Mouse (Mus musculus) c-Kit-positive CD71-positive TER-119-negative erythroid progenitor cells, embryonic 14.5 days (primary cell): Measurements from ENCODE around the gene Ehmt1.

Experiments
- DNase-seq: peaks from one replicate; pipeline ENCODE4 v3.0.0-alpha.2; 2013; ENCODE audit warnings: low read depth

The Ehmt1 gene

DNA sequence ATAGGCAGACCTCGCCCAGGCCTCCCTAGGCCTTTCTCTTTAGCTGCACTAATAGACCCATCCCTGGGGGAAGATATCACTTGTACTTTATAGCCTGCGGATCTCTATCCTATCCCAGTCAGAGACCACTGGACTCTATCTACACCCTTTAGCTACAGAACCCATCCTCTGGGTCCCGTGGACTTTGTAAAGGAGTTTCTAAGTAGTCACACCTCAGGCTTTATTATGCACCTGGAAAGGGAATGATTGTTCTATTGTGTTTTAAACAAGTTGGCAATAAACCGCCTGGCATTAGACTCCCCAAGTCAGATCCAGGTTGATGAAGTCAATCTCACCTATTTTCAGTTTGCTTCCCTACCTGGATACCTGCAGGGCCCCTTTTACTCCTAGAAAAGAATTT lies 7.2 kb downstream of the Ehmt1 start:
- no peak for DNase-seq

- DNase-seq: no peak
These were observed 8.9 kb downstream of the Ehmt1 start for GRCm38 (mm10) chr2:24910481-24910880.

DNA sequence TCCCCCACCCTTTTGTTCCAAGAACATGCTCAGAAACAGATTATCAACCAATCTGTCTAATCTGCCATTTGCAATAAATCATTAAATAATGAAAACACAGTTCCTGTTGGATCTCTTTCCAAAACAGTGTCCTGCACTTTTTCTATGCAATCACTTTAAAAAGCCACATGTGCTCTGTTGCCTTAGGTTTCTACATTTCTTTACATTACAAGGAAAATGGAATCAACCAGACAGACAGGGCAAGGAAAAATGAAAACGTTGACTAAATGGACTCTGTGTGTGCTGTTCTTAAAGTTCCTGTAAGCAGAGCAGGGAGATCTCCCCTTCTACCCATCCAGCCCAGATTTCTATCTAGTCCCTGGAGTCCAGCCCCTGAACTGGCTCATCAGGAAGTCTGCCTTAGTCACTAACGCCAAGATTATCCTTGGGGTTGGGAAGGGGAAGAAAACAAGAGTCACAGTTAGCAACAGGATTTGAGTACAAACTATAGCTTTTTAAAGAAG lies 13.7 kb downstream of the Ehmt1 start:
- DNase-seq: no peak

DNA sequence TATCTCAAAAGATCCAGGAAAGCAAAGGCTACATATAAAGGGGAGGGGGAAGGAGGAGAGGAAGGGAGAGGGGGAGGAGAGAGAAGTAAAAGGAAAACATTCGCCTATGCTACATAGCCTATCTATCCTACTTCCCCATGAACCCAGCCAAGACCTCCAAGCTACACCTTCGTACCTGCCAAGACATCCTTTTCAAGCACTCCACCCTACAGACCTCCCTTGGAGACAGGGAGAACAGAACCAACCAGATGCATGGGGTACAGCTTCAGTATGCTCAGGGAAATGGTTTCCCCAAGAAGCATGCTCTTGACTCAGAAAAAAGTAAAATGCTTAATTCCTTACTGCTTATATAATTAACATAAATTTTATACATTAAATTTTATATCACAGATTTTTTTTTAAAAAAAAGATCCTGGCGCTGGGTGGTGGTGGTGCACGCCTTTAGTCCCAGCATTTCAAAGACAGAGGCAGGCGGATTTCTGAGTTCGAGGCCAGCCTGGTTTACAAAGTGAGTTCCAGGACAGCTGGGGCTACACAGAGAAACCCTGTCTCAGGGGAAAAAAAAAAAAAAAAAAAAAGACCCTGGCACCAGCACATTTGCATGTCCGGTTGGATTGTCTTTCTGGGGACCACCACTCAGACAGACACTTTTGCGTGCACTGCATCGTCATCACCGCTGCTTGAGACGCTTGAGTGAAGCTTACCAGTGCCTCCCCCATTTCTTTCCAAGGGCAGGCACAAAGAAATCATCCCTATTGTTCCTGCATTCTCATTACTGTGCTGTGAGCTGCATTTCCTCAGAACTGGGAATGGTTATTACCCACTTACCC lies 14.4 kb downstream of the Ehmt1 start:
- DNase-seq: no peak

DNA sequence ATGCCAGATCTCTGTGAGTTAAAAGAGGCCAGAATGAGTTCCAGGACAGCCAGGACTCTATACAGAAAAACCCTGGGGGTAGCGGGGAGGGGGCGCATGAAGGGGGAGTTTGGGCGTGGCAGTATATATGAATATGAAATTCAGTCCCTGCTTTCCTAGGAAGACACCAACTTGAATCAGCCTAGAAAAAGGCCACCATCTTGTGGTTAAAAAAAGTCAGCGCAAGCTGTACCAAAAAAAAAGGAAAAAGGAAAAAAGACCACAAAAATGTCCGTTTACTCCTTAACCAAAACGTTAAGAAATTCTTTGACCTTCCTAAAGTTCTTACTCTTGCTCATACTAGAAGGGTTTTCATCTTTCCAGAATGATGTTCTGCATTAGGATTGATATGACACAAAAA lies 16.4 kb downstream of the Ehmt1 start:
- no peak for DNase-seq

DNA sequence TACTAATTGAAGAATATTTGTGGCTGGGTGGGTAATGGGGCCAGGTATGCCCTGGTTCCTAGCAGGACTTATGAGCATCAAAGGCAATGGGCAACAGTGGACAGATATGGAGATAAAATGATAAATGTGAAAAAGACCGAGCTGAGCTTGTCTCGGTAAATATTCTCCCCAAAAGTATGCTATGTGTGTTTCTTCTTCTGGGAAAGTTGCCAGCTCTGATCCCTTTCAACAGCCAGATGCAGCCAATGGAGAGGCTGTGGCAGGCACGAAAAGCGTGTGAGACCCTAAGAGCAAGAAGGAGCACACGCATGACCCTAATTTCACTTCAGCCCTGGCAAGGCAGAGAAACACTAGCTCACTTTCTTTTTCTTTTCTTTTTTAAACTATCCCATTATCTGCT lies 18.4 kb downstream of the Ehmt1 start:
- no peak for DNase-seq

- no peak for DNase-seq
These were observed 20.1 kb downstream of the Ehmt1 start for GRCm38 (mm10) chr2:24899292-24899691.

- no peak for DNase-seq
These were observed 22.7 kb downstream of the Ehmt1 start for GRCm38 (mm10) chr2:24896761-24897160.

GRCm38 (mm10) chr2:24894211-24894610 lies 25.2 kb downstream of the Ehmt1 start:
- DNase-seq: no peak

DNA sequence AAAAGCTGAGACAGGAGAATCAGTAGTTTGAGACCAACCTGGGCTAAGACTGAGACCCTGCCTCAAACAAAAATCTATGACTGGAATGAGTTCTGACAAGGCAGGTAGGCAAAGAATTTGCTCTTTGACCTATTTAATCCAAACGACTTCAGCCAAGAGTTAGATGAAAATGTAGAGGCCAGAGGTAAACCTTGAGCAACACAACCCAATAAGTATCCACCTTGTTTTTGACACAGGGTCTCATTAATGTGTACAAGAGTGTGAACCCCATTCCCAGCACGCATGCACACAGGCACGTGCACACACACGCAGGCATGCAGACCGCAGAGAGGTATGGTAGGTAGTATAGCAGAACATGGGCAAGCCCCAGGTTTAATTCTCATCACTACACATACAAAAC lies 27.1 kb downstream of the Ehmt1 start:
- no peak for DNase-seq

DNA sequence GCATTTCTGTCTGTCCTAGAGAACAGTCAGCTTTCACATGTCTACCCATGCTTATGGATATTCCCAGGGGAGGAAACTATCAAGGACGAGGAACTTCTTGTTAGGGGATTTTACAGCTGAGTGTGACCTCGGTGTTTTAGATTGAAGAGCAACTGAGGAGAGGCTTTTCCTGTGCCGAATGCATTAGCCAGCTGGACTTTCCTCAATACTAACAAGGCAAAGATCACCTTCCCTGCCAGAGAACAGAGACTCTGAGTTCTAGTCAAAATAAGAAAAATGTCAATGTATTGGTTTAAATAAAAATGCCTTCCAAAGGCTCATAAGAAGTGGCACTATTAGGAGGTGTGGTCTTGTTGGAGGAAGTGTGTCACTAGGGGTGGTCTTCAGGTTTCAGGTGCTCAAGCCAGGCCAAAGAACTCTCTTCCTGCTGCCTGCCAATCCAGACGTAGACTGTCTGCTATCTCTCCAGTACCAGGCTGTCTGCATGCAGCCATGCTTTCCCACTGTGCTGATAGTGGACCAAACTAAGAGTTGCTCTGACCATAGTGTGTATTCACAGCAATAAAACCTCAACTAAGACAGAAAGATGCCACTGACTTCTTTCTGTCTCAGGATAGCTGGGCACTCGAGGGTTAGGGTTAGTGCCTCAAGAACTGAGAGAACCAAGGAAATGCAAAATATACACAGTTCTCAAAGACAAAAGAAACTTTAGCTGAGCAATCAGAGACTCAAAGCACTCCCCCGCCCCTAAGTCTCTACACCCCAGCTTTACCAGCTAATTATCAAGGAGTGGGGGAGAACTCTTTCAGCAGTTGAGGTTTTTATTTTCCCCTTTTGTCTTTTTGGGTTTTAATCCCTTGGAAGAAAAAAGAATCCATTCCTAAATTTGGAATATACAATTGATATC lies 28.6 kb downstream of the Ehmt1 start:
- DNase-seq: peak; percentile 38

GRCm38 (mm10) chr2:24888895-24889294 lies 30.5 kb downstream of the Ehmt1 start:
- DNase-seq: peak; percentile 52

DNA sequence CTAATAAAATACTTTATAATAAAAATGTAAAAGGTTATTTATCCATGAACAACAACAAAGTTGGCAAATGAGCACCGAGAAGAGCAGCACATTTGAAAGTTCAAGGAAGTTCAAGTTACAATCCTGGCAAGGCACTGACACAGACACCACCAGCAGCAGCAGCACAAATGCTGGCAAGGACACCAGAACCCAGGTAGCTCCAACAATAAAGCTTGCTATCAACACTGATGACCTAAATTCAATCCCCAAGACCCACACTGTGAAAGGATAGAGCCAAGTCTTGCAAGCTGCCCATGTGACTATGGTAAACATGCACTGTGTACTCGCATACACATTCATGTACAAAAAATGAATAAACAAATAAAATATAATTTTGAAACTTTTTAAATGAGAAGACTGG lies 38.7 kb downstream of the Ehmt1 start:
- no peak for DNase-seq

- no peak for DNase-seq
These were observed 48.5 kb downstream of the Ehmt1 start for GRCm38 (mm10) chr2:24870952-24871351.

GRCm38 (mm10) chr2:24863010-24863409 lies 56.4 kb downstream of the Ehmt1 start:
- peak; percentile 10 for DNase-seq

DNA sequence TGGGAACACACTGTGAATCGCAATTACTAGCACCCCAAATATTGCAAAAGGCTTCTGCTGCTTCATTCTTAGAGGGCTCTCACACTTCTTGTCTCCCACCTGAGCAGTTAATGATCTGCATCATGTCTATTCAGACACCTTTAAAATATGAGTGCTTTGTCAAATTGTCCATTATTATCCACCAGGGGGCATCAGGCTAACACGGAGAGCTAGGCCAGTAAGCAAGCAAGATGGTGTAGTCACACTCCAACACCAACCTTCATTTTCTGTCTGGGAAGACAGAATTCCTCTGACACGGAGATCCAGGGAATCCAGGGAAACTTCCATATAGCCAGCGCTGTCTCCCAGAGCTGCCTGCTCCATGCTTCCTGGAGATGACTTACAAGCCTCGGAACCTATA lies 67.0 kb downstream of the Ehmt1 start:
- DNase-seq: peak; percentile 28

- DNase-seq: no peak
These were observed 72.9 kb downstream of the Ehmt1 start for GRCm38 (mm10) chr2:24846557-24846956.

- DNase-seq: no peak
These were observed 74.2 kb downstream of the Ehmt1 start for GRCm38 (mm10) chr2:24845256-24845655.

- no peak for DNase-seq
These were observed 88.8 kb downstream of the Ehmt1 start for GRCm38 (mm10) chr2:24830614-24831013.

DNA sequence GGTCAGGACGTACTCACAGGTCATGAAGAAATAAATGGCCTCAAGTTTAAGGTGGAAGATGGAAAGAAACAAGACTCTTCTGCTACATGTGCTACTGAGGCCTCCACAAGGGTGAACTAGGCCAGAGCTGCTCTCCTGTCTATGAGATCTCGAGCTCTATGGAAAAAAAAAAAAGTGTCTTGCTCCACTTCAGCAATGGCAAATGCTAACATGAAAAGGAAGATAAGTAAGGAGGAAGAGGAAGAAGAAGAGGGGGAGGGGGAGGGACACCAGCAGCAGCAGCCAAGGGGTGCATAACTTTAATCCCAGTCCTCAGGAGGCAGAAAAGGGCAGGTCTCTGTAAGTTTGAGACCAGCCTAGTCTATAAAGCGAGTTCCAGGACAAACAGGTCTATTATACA lies 109.7 kb downstream of the Ehmt1 start:
- DNase-seq: no peak

DNA sequence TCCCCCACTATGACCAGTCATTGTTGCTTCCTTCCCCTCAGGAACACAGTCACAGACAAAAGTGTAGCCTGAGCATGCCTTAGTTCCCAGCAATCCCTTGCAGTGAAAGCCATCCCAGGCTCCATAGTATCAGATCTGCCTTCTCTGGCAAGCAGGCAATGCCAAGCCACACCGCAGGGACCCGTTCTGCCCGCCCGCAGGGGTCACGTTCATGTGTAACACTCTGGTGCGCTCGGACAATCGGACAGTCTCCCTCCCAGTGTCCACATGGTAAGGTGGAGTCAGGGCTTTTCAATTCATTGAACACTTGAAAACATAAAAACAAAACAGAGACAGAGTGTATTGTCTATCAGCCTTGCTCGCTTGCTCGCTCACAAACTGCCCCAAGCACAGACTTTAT lies 111.7 kb downstream of the Ehmt1 start:
- DNase-seq: no peak

DNA sequence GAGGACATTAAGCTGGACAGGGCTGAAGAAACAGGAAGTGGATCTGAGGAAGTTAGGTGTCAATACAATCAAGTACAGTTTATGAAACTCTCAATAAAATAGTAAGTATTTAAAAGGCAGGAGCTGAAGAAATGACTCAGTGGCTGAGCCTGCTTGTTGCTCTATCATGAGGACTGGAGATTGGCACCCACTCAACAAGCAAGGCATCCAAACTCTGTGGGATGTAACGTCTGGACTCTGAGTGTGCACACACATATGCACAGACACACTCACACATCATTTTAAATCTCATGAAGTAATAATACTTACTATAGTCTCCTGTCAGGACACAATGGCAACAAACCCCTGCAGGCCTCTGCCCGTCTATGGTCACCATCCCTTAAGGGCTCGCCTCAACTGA lies 112.4 kb downstream of the Ehmt1 start:
- DNase-seq: no peak

DNA sequence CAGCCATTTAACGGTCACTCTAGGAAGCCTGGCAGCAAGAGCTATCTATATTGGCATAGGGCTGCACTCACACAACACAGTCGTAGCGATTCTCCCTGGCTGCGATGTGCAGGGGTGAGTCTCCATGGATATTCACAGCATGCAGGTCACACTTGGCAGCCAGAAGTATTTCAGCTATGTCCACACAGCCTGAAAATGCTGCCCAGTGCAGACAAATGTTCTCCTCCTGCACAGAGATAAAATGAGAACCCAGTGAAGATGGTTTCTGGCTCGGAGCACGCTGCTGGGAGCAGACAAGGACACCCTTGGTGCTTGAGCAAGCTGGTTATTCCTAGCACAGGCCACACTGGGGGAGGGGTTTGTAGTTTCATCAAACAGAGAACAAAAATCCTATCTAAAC lies 113.3 kb downstream of the Ehmt1 start:
- DNase-seq: no peak
